Mouse (Mus musculus) kidney, adult 11 months (tissue): ENCODE measurements around the gene Lpar2.

Source experiments
- DNase-seq: peaks from one replicate; pipeline ENCODE4 v3.0.0; 2022

Lpar2 gene

DNA sequence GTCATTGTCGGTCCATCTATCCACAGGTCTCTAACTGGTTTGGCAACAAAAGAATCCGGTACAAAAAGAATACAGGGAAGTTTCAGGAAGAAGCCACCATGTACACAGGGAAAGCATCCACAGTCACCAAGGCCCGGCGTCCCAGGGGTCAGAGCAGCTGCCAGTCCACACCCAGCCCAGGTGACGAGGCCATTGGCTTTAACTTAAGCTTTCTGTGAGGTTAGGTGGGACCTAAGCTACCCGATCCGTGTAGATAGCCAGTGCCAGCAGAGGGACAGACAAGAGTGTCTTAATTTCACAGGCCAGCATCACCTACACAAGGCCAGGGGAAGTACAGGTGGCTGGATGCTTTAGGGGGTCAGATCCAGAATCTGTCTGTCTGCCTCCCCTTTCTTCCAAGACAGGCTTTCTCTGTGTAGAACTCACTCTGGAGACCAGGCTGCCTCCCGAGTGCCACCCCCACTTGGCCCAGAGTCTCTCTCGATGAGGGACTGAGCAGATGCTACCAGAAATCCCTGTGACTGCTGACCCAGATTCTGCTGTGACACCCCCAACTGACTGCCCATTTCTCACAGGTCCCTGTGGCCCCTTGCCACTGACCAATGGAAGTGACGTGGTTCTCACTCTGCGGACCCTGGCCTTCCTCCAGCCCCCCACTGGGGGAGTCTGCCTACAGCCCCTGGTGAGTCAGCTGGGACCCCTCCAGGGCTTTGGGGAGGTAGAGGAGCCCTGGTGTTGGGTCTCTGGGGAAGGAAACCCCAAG lies 48.0 kb downstream of the Lpar2 start:
- no peak for DNase-seq

DNA sequence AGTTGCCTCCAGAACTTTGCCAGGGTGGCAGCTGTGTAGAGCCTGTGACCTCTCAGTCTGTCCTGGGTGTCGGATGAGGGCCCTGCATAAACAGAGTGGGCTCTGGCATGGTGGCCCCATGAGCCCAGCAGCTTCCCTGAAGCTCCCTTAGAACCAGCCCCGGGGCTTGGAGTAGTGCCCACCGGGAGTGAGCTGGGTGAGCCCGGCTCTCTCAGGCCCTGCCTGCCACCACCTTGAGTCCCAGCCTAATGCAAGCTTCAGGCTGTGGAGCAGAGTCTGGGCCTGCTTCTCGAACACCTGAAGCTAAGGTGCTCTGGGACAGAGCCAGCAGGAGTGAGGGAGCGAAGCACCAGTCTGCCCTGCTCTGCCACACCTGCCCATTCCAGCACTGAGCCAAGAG lies 48.7 kb downstream of the Lpar2 start:
- DNase-seq, result no peak

DNA sequence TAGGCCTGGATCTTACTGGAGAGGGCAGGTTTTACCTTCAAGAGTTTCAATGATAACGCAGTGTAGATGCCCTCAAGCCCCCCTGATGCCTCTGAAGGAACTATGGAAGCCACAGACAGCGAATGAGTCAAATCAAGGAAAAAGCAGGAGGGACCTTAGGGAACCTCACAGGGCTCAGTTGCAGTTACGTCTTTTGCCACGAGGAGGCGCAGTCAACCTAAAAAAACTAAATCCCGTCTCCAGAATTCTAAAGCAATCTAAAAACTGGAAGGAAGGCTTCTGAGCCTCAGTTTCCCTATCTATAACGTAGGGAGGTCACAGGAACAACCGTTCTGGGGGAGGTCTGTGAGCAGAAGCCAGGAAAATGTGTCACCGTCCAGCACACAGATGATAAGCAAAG lies 51.9 kb downstream of the Lpar2 start:
- DNase-seq, result no peak

DNA sequence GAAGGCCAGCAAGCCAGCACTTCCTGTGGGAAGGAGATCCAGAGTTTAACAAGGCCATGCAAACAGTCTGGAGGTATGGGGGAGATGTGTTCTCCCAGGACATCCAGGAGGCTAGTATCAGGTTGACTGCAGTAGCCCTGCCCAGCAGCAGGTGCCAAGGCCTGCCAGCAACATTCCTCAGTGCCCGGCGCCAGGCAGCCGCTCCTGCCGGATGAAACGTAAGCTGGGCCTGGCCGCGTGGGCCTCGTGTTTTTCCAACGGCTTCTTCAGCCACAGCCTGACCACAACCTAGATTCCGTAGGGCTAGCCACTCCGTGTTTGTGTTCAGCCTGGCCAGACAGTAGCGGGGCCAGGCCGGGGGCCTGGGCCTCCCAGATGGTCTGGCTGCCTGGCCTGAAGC lies 52.4 kb downstream of the Lpar2 start:
- DNase-seq, result no peak

DNA sequence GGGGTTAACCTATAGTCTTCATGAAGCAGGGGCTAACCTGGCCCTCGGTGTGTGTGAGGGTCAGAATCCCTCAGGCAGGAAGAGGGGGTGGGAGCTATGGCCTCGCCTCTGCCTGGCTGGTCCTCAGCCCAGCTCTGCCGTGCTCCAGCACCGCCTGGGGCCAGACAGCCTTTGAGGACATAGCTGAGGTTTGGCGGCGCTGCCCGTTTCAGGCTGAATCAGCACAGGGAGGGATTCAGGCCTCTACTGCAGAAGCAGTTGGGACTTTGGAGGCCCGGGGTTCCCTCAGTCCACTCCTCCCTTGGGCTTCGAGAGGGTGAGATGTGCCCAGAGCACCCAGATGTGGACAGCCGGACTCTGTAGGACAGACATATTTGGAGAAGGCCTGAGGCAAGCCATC lies 53.9 kb downstream of the Lpar2 start:
- DNase-seq, result no peak

DNA sequence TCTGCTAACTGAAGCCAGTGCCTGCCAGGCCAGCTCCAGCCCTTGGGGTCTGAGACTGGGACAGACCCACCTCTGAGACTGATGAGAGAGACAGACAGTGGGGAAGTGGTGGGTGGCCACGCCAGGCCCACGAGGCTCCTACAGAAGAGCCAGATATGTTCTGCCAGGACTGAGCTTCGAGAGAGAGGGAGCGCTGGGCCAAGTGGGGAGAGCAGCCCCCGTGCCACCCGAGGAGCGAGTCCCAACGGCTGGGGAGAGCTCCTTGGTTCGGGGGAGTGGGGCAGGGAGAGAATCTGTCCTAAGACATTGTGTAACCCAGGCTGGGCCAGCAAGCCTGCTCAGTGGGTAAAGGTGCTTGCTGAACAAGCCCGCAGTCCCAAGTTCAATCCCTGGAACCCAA lies 54.7 kb downstream of the Lpar2 start:
- DNase-seq, result no peak

DNA sequence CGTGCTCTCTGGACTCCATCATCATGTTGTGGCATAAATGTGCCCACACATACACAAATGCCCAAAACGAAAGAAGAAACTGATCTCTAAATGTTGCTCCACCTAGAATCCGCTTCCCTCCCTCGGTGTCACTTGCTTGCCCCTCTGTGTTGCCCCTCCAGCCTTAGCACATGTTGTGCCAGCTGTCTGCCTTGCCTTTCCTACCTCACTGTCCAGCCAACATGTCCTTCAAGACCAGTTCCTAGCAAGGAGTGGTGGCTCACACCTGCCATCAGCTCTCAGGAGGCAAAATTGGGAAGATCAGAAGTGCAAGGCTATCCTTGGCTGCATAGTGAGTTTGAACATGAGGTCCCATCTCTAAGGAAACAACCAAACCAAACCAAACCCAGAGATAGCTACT lies 55.2 kb downstream of the Lpar2 start:
- no peak for DNase-seq

DNA sequence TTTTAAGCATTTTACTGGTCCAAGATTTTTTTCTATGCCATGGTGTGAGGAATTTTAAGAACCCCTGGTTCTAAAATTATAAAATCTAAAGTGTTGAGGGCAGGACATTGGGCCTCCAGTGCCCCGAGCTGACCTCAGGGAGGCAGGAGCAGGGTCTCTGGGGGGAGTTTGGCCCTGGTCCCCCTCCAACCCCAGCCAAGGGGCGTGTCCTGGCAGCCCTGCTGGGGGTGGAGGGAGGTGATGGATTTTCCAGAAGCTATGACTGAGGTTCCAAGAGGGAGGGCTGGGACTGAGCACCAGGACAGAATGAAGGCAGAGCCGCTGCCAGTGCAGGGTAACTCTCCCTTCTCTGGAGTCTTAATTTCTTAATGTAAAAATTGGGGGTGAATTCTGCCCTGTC lies 55.8 kb downstream of the Lpar2 start:
- DNase-seq, result no peak

DNA sequence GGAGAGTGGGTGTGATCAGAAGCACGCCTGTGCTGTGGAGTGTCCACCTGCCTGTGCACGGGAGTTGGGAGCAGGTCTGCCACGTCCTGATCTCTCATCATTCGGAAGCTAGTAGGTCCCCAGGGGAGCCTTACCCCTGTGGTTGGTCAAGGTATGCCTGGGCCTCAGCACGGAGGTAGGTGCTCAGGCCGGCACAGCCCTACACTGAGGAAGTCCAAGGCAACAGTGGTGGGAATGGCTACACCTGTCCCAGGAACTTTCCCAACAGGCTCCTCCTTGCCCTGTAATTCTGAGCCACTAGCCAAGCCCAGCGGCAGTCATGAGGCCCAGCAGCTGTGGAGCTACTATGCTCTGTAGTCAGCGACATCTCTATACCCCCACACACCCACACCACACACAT lies 57.4 kb downstream of the Lpar2 start:
- no peak for DNase-seq
